Mouse (Mus musculus) myocyte (in vitro differentiated cells): ENCODE measurements at regions not wholly inside any gene's neighbourhood (a gene's known extent, or its start where the extent isn't known, plus 50 kb on each side); places are given as distances from the start of the nearest gene placed in this dataset.
A peak's percentile ranks its signal among the peaks of the same experiment; 100 is the strongest.

ENCODE experiments used
- H3K27me3 ChIP-seq: one replicate; pipeline ENCODE4 v1.6.1; 2011; ENCODE audit not compliant: control insufficient read depth, insufficient read depth, insufficient read length
- H3K36me3 ChIP-seq: one replicate; pipeline ENCODE4 v1.6.1; 2011; ENCODE audit not compliant: control insufficient read depth, insufficient read depth
- H3K4me2 ChIP-seq: one replicate; pipeline ENCODE4 v1.6.1; 2011; ENCODE audit warnings: low read depth, control low read depth
- H3K4me3 ChIP-seq: one replicate; pipeline ENCODE4 v1.5.1; 2011; ENCODE audit warnings: mild to moderate bottlenecking, control low read depth, moderate library complexity
- H3K79me2 ChIP-seq: one replicate; pipeline ENCODE4 v1.6.1; 2011; ENCODE audit not compliant: control insufficient read depth, insufficient read depth
- H3ac ChIP-seq: one replicate; pipeline ENCODE4 v1.6.1; 2011; ENCODE audit not compliant: control insufficient read depth, insufficient read length
- CEBPB ChIP-seq: IDR thresholded peaks from 2 replicates; pipeline ENCODE4 v1.6.1; 2011; ENCODE audit warnings: mild to moderate bottlenecking, moderate library complexity; ENCODE audit not compliant: poor library complexity, insufficient read depth, severe bottlenecking
- E2F4 ChIP-seq: IDR thresholded peaks from one replicate; pipeline ENCODE4 v1.6.1; 2011; ENCODE audit warnings: mild to moderate bottlenecking, control low read depth, moderate library complexity; ENCODE audit not compliant: insufficient read depth
- MAX ChIP-seq: IDR thresholded peaks from one replicate; pipeline ENCODE4 v1.6.1; 2011; ENCODE audit warnings: low read depth, mild to moderate bottlenecking, control low read depth
- MYOD1 ChIP-seq, 3 experiments: IDR thresholded peaks; one replicate each; pipeline ENCODE4 v1.6.1; 2011; ENCODE audit warnings: control low read depth in 2 of 3, low read depth in 2 of 3, mild to moderate bottlenecking in 2 of 3, moderate library complexity in 1 of 3; ENCODE audit not compliant: insufficient read length in 2 of 3, control insufficient read depth in 1 of 3
- MYOG ChIP-seq, 3 experiments: IDR thresholded peaks; one replicate each; pipeline ENCODE4 v1.6.1; 2011; ENCODE audit warnings: control low read depth in 2 of 3, low read depth in 2 of 3, mild to moderate bottlenecking in 2 of 3; ENCODE audit not compliant: insufficient read length in 2 of 3, control insufficient read depth in 1 of 3, insufficient read depth in 1 of 3
- POLR2A ChIP-seq: IDR thresholded peaks from one replicate; pipeline ENCODE4 v1.6.1; 2011; ENCODE audit warnings: low read depth, mild to moderate bottlenecking, control low read depth, moderate library complexity; ENCODE audit not compliant: insufficient read length
- POLR2AphosphoS2 ChIP-seq: IDR thresholded peaks from one replicate; pipeline ENCODE4 v1.6.1; 2011; ENCODE audit warnings: low read depth, control low read depth; ENCODE audit not compliant: insufficient read length
- REST ChIP-seq: IDR thresholded peaks from one replicate; pipeline ENCODE4 v1.6.1; 2011; ENCODE audit warnings: mild to moderate bottlenecking, control low read depth, moderate library complexity; ENCODE audit not compliant: insufficient read depth, insufficient read length
- SRF ChIP-seq: IDR thresholded peaks from one replicate; pipeline ENCODE4 v1.6.1; 2011; ENCODE audit warnings: low read depth; ENCODE audit not compliant: control insufficient read depth, insufficient read length
- TCF12 ChIP-seq: IDR thresholded peaks from one replicate; pipeline ENCODE4 v1.6.1; 2011; ENCODE audit warnings: mild to moderate bottlenecking, control low read depth; ENCODE audit not compliant: poor library complexity, insufficient read depth, severe bottlenecking
- TCF3 ChIP-seq: IDR thresholded peaks from one replicate; pipeline ENCODE4 v1.6.1; 2011; ENCODE audit warnings: low read depth, control low read depth; ENCODE audit not compliant: insufficient read length
- USF1 ChIP-seq: IDR thresholded peaks from one replicate; pipeline ENCODE4 v1.6.1; 2011; ENCODE audit warnings: low read depth, mild to moderate bottlenecking, control low read depth, moderate library complexity

- no peaks in the 10 kb centered on the region for H3K27me3 ChIP-seq
- H3K79me2 ChIP-seq = no peaks in the 10 kb centered on the region
- TF ChIP-seq CEBPB (no peak), MAX (no peak), POLR2AphosphoS2 (no peak), USF1 (no peak), TCF3 (no peak), E2F4 (no peak), MYOG (IDR thresholded peaks at IDR 0.05; ENCODE audit: control insufficient read depth in 1 of 3, insufficient read depth in 1 of 3, insufficient read length in 2 of 3, low read depth in 2 of 3) (no peak), TCF12 (no peak), REST (no peak), SRF (no peak), POLR2A (no peak), MYOD1 (IDR thresholded peaks at IDR 0.05; ENCODE audit: control insufficient read depth in 1 of 3, insufficient read length in 2 of 3, low read depth in 2 of 3) (no peak)
Observed at GRCm38 (mm10) chr16:78247189-78247588, 54.1 kb upstream of the Cxadr start.

GRCm38 (mm10) chr16:78242678-78243077 is 58.6 kb upstream of the Cxadr start:
- TF ChIP-seq SRF (no peak), CEBPB (no peak), MAX (no peak), MYOD1 (IDR thresholded peaks at IDR 0.05; ENCODE audit: control insufficient read depth in 1 of 3, insufficient read length in 2 of 3, low read depth in 2 of 3) (no peak), POLR2A (no peak), USF1 (no peak), TCF12 (no peak)
- no peak overlapping the region for H3K4me2 ChIP-seq

More at GRCm38 (mm10) chr16:78247189-78247588, 54.1 kb upstream of the Cxadr start:
- Histone ChIP-seq H3K4me3 (no peak overlapping the region), H3K4me2 (no peak overlapping the region), H3ac (no peak overlapping the region), H3K36me3 (no peaks in the 10 kb centered on the region)

GRCm38 (mm10) chr16:78240152-78240551 is 61.1 kb upstream of the Cxadr start:
- Histone ChIP-seq H3ac (no peak overlapping the region), H3K79me2 (no peaks in the 10 kb centered on the region), H3K36me3 (no peaks in the 10 kb centered on the region), H3K27me3 (no peaks in the 10 kb centered on the region), H3K4me3 (no peak overlapping the region), H3K4me2 (no peak overlapping the region)
- no peak for TF ChIP-seq POLR2A
- TF ChIP-seq E2F4 = no peak
- TF ChIP-seq CEBPB = no peak
- TF ChIP-seq POLR2AphosphoS2 = no peak
- no peak for TF ChIP-seq TCF12
- no peak for TF ChIP-seq REST
- TF ChIP-seq MYOD1 (IDR thresholded peaks at IDR 0.05; ENCODE audit: control insufficient read depth in 1 of 3, insufficient read length in 2 of 3, low read depth in 2 of 3) = no peak
- no peak for TF ChIP-seq MAX

More at GRCm38 (mm10) chr16:78242678-78243077, 58.6 kb upstream of the Cxadr start:
- no peaks in the 10 kb centered on the region for H3K79me2 ChIP-seq
- no peak overlapping the region for H3ac ChIP-seq
- H3K36me3 ChIP-seq = no peaks in the 10 kb centered on the region
- no peak overlapping the region for H3K4me3 ChIP-seq
- H3K27me3 ChIP-seq = no peaks in the 10 kb centered on the region

- Histone ChIP-seq H3K4me2 (peak overlapping the region; percentile 97), H3ac (no peak overlapping the region), H3K4me3 (peak overlapping the region; percentile 22)
Observed at GRCm38 (mm10) chr16:78238052-78238701, 63.1 kb upstream of the Cxadr start.

More at GRCm38 (mm10) chr16:78238052-78238701, 63.1 kb upstream of the Cxadr start:
- no peak for TF ChIP-seq REST
- no peak for TF ChIP-seq POLR2AphosphoS2
- TF ChIP-seq MYOG (IDR thresholded peaks at IDR 0.05; ENCODE audit: control insufficient read depth in 1 of 3, insufficient read depth in 1 of 3, insufficient read length in 2 of 3, low read depth in 2 of 3) = no peak
- TF ChIP-seq E2F4 = no peak
- no peak for TF ChIP-seq MYOD1 (IDR thresholded peaks at IDR 0.05; ENCODE audit: control insufficient read depth in 1 of 3, insufficient read length in 2 of 3, low read depth in 2 of 3)
- no peak for TF ChIP-seq USF1
- TF ChIP-seq SRF = no peak
- no peak for TF ChIP-seq MAX
- no peak for TF ChIP-seq TCF12
- no peak for TF ChIP-seq CEBPB
- no peak for TF ChIP-seq POLR2A
- no peak for TF ChIP-seq TCF3
- Histone ChIP-seq H3K27me3 (no peaks in the 10 kb centered on the region), H3K36me3 (no peaks in the 10 kb centered on the region), H3K79me2 (no peaks in the 10 kb centered on the region)
